Mouse (Mus musculus) G1E (cell line): ENCODE measurements around the gene Insc.

ENCODE experiments used
- CTCF ChIP-seq: IDR thresholded peaks from 2 replicates; pipeline ENCODE4 v1.5.1; 2012; ENCODE audit warnings: low read depth, low read length, inconsistent platforms, mixed read lengths
- GATA1 ChIP-seq: IDR thresholded peaks from 2 replicates; pipeline ENCODE4 v1.6.1; 2012; ENCODE audit warnings: borderline replicate concordance, low read length, inconsistent platforms, mixed read lengths
- TAL1 ChIP-seq: conservative IDR thresholded peaks from 2 replicates; pipeline ENCODE4 v1.6.1; 2012; ENCODE audit warnings: low read depth, low read length, inconsistent platforms, mixed read lengths

DNA sequence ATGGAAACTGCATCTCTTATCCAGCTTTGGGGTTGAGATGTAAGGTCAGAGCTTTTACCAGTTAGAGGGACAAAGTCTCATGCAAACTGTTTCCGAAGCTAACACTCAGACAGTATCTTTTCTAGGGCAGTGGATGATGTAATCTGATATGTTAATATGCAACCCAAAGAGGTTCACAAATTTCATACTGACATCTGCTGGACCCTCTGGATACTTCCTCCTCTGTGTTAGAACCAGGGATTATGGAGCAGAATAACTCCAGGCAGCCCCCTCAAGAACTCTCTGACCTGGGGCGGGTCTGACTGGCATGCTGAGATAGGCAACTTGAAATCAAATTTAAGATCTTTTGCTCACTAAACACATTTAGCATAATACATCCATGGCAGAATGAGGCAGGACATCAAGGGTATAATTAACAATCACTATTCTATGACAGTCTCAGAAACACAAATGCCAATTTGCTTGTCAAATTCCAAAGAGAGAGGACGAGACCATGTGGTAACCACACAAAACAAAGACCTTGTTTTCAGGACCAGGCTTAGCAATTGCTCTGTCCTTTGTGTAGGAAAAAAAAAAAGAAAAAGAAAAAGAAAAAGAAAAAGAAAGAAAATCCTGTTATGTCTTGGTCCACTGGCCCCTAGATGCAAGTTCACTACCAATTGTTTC lies 117.5 kb downstream of the Insc start:
- no peak for TF ChIP-seq CTCF
- TF ChIP-seq GATA1 = no peak
- no peak for TF ChIP-seq TAL1
